Mouse (Mus musculus): ENCODE measurements around the gene Plch2. TPM values are rescaled to one million over a fixed set of nuclear protein-coding genes. Genes with fewer than 3 reads are reported as not detected.
A peak's percentile ranks its signal among the peaks of the same experiment; 100 is the strongest.

The Plch2 gene
- 7.7 and 9.0 TPM in 2 replicates for polyA plus RNA-seq (2015; fragmentation: Nextera tagmentation; extraction: Ambion mirVana)

GRCm38 (mm10) chr4:155056724-155057123 is at the start of gene Plch2:
Plch2 (minus strand) TSS chr4:155056784.
- H3K4me1 ChIP-seq (replicated peaks) = peaks cover 34% of the 10 kb centered on the region
- peaks cover 5% of the 10 kb centered on the region; the same call in 1 of the 2 replicates for H3K27me3 ChIP-seq
- H3K27ac ChIP-seq = no peak within 1 kb of the TSS
- peak; percentile 25; the same call in 1 of the 2 replicates for ATAC-seq
- H3K9me3 ChIP-seq = no peaks in the 10 kb centered on the region
- H3K4me3 ChIP-seq (replicated peaks) = no peak within 1 kb of the TSS
- 65% methylated on average over 10 of the region's 10 CpGs for WGBS
- H3K36me3 ChIP-seq = no peaks in the 10 kb centered on the region
- H3K9ac ChIP-seq (replicated peaks) = 0 out of 2 replicates have a peak within 1 kb of the TSS, but pooled peaks have one; percentile 16
- no peak within 1 kb of the TSS for H3K4me2 ChIP-seq (replicated peaks)

GRCm38 (mm10) chr4:155098572-155098971 is 42.0 kb upstream of the Plch2 start:
- no peak overlapping the region for H3K27ac ChIP-seq
- 79% methylated on average over 4 of the region's 4 CpGs for WGBS
- H3K27me3 ChIP-seq = no peaks in the 10 kb centered on the region
- no peak for ATAC-seq
- H3K9ac ChIP-seq (replicated peaks) = 0 out of 2 replicates have a peak overlapping the region, but pooled peaks have one; percentile 3
- no peak overlapping the region for H3K4me3 ChIP-seq (replicated peaks)
- H3K36me3 ChIP-seq = no peaks in the 10 kb centered on the region
- H3K9me3 ChIP-seq = no peaks in the 10 kb centered on the region
- H3K4me2 ChIP-seq (replicated peaks) = no peak overlapping the region
- peaks cover 3% of the 10 kb centered on the region; the same call in 1 of the 2 replicates for H3K4me1 ChIP-seq (replicated peaks)

- peaks cover 3% of the 10 kb centered on the region; the same call in 1 of the 2 replicates for H3K4me1 ChIP-seq (replicated peaks)
- no peaks in the 10 kb centered on the region for H3K36me3 ChIP-seq
- no peaks in the 10 kb centered on the region for H3K27me3 ChIP-seq
- ATAC-seq = no peak
- H3K4me3 ChIP-seq (replicated peaks) = no peak overlapping the region
- WGBS = 85% methylated on average over 6 of the region's 6 CpGs
- H3K27ac ChIP-seq = no peak overlapping the region
- H3K4me2 ChIP-seq (replicated peaks) = no peak overlapping the region
- no peaks in the 10 kb centered on the region for H3K9me3 ChIP-seq
- no peak overlapping the region for H3K9ac ChIP-seq (replicated peaks)
These were observed 40.9 kb upstream of the Plch2 start for GRCm38 (mm10) chr4:155097452-155097851.

GRCm38 (mm10) chr4:155095967-155096366 is 39.4 kb upstream of the Plch2 start:
- H3K4me2 ChIP-seq (replicated peaks) = no peak overlapping the region
- WGBS = 85% methylated on average over 8 of the region's 8 CpGs
- H3K27me3 ChIP-seq = no peaks in the 10 kb centered on the region
- H3K9me3 ChIP-seq = no peaks in the 10 kb centered on the region
- no peak overlapping the region for H3K27ac ChIP-seq
- H3K9ac ChIP-seq (replicated peaks) = peak overlapping the region; percentile 23; the same call in 1 of the 2 replicates
- H3K4me3 ChIP-seq (replicated peaks) = no peak overlapping the region
- peaks cover 5% of the 10 kb centered on the region; the same call in 1 of the 2 replicates for H3K36me3 ChIP-seq
- ATAC-seq = no peak
- peaks cover 3% of the 10 kb centered on the region; the same call in 1 of the 2 replicates for H3K4me1 ChIP-seq (replicated peaks)

- ATAC-seq = peak; percentile 90
- Histone ChIP-seq H3K36me3 (peaks cover 7% of the 10 kb centered on the region; the same call in 1 of the 2 replicates), H3K9ac (replicated peaks) (no peak overlapping the region), H3K4me3 (replicated peaks) (no peak overlapping the region), H3K9me3 (no peaks in the 10 kb centered on the region), H3K4me1 (replicated peaks) (peaks cover 3% of the 10 kb centered on the region; the same call in 1 of the 2 replicates), H3K4me2 (replicated peaks) (no peak overlapping the region), H3K27ac (peak overlapping the region; percentile 28), H3K27me3 (no peaks in the 10 kb centered on the region)
- 35% methylated on average over 8 of the region's 8 CpGs for WGBS
These were observed 38.8 kb upstream of the Plch2 start for GRCm38 (mm10) chr4:155095238-155095900.

GRCm38 (mm10) chr4:155094565-155094964 is 38.0 kb upstream of the Plch2 start:
- peaks cover 12% of the 10 kb centered on the region for H3K36me3 ChIP-seq
- peak overlapping the region; percentile 28; the same call in 1 of the 2 replicates for H3K27ac ChIP-seq
- peak; percentile 68 for ATAC-seq
- H3K9me3 ChIP-seq = no peaks in the 10 kb centered on the region
- H3K27me3 ChIP-seq = no peaks in the 10 kb centered on the region
- H3K9ac ChIP-seq (replicated peaks) = no peak overlapping the region
- H3K4me1 ChIP-seq (replicated peaks) = peaks cover 3% of the 10 kb centered on the region; the same call in 1 of the 2 replicates
- WGBS = 74% methylated on average over 3 of the region's 3 CpGs
- no peak overlapping the region for H3K4me2 ChIP-seq (replicated peaks)
- no peak overlapping the region for H3K4me3 ChIP-seq (replicated peaks)

GRCm38 (mm10) chr4:155093431-155094149 is 37.0 kb upstream of the Plch2 start:
- no peak for ATAC-seq
- H3K9ac ChIP-seq (replicated peaks) = no peak overlapping the region

GRCm38 (mm10) chr4:155092718-155093430 is 36.3 kb upstream of the Plch2 start:
- WGBS = 93% methylated on average over 19 of the region's 19 CpGs
- no peak overlapping the region for H3K4me2 ChIP-seq (replicated peaks)
- H3K27me3 ChIP-seq = no peaks in the 10 kb centered on the region
- peaks cover 3% of the 10 kb centered on the region; the same call in 1 of the 2 replicates for H3K4me1 ChIP-seq (replicated peaks)
- H3K36me3 ChIP-seq = peaks cover 19% of the 10 kb centered on the region
- H3K4me3 ChIP-seq (replicated peaks) = no peak overlapping the region
- H3K27ac ChIP-seq = no peak overlapping the region
- H3K9me3 ChIP-seq = no peaks in the 10 kb centered on the region
- ATAC-seq = no peak
- H3K9ac ChIP-seq (replicated peaks) = no peak overlapping the region

More at GRCm38 (mm10) chr4:155093431-155094149, 37.0 kb upstream of the Plch2 start:
- H3K27ac ChIP-seq = no peak overlapping the region
- peaks cover 3% of the 10 kb centered on the region; the same call in 1 of the 2 replicates for H3K4me1 ChIP-seq (replicated peaks)
- H3K4me3 ChIP-seq (replicated peaks) = no peak overlapping the region
- no peak overlapping the region for H3K4me2 ChIP-seq (replicated peaks)
- no peaks in the 10 kb centered on the region for H3K9me3 ChIP-seq
- no peaks in the 10 kb centered on the region for H3K27me3 ChIP-seq
- peaks cover 19% of the 10 kb centered on the region for H3K36me3 ChIP-seq
- WGBS = 90% methylated on average over 7 of the region's 7 CpGs

GRCm38 (mm10) chr4:155090688-155091449 is 34.3 kb upstream of the Plch2 start:
- Histone ChIP-seq H3K4me3 (replicated peaks) (no peak overlapping the region), H3K4me1 (replicated peaks) (peaks cover 12% of the 10 kb centered on the region), H3K36me3 (peaks cover 19% of the 10 kb centered on the region), H3K9ac (replicated peaks) (no peak overlapping the region; the same call in 1 of the 2 replicates), H3K27me3 (no peaks in the 10 kb centered on the region), H3K27ac (no peak overlapping the region), H3K4me2 (replicated peaks) (no peak overlapping the region), H3K9me3 (no peaks in the 10 kb centered on the region)
- no peak for ATAC-seq
- 91% methylated on average over 13 of the region's 13 CpGs for WGBS

- peaks cover 13% of the 10 kb centered on the region for H3K4me1 ChIP-seq (replicated peaks)
- H3K36me3 ChIP-seq = peaks cover 19% of the 10 kb centered on the region
- no peaks in the 10 kb centered on the region for H3K9me3 ChIP-seq
- H3K4me3 ChIP-seq (replicated peaks) = no peak overlapping the region
- no peaks in the 10 kb centered on the region for H3K27me3 ChIP-seq
- H3K9ac ChIP-seq (replicated peaks) = no peak overlapping the region
- no peak overlapping the region for H3K4me2 ChIP-seq (replicated peaks)
- WGBS = 95% methylated on average over 4 of the region's 4 CpGs
- H3K27ac ChIP-seq = no peak overlapping the region
- ATAC-seq = no peak
These were observed 33.6 kb upstream of the Plch2 start for GRCm38 (mm10) chr4:155090147-155090546.

GRCm38 (mm10) chr4:155089241-155089640 is 32.7 kb upstream of the Plch2 start:
- WGBS = 85% methylated on average over 5 of the region's 5 CpGs

More at GRCm38 (mm10) chr4:155089241-155089640, 32.7 kb upstream of the Plch2 start:
- no peaks in the 10 kb centered on the region for H3K27me3 ChIP-seq
- H3K9ac ChIP-seq (replicated peaks) = no peak overlapping the region
- H3K4me1 ChIP-seq (replicated peaks) = peaks cover 22% of the 10 kb centered on the region
- ATAC-seq = no peak
- peaks cover 19% of the 10 kb centered on the region for H3K36me3 ChIP-seq
- no peaks in the 10 kb centered on the region for H3K9me3 ChIP-seq
- H3K4me3 ChIP-seq (replicated peaks) = no peak overlapping the region
- H3K27ac ChIP-seq = no peak overlapping the region
- H3K4me2 ChIP-seq (replicated peaks) = no peak overlapping the region
